18 mouse cellular contexts compared by ENCODE assay signal in the genomic region with DNA sequence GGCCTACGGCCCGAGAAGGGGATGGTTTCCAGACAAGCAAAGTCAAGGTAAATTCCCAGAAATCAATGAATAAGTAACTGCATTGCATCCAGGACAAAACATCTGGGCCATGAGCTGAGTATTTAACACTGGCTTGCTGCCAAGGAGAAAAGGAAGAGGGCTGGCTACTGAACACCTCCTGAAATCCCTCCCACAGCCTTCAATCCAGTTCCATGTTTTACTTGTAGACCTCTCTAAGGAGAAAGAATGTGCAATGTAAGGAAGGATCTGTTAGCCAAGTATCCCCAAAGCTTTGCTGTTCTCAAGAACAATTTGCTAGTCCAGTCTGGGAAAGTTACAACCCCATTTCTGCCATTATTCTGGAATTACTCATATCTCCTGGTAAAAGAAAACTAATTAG. TPM values are rescaled to one million over a fixed set of nuclear protein-coding genes. Genes with fewer than 3 reads are reported as not detected.
DNase-seq lines count a peak whose midpoint lies in the region; ATAC-seq and TF ChIP-seq lines count a peak whose summit lies in the region.
"Had no signal": no experiment of that assay in that cellular context is flagged by ENCODE, and none has a peak within 500 bp of the region (broad histone marks: within the 10 kb centered on the region; RNA-seq: fewer than 3 reads in every experiment).

No protein-coding gene starts in this region.

- H3K4me2 ChIP-seq in hindbrain, embryonic 11.5 days (replicated peaks; ENCODE audit: low read depth, low read length), result no peak overlapping the region
- H3K4me2 ChIP-seq in kidney, postnatal 0 days (ENCODE audit: low read length), result no peak overlapping the region
- no peak overlapping the region for H3K4me2 ChIP-seq in intestine, embryonic 15.5 days (replicated peaks)
- H3K4me2 ChIP-seq in forebrain, embryonic 15.5 days (replicated peaks), result no peak overlapping the region
- H3K4me2 ChIP-seq: embryonic facial prominence, embryonic 13.5 days; limb, embryonic 15.5 days; lung, embryonic 15.5 days had no signal

- 90% methylated on average over 2 of the region's 2 CpGs for whole genome bisulfite sequencing in hindbrain, embryonic 11.5 days
- WGBS in hindbrain, embryonic 10.5 days, result 90% methylated on average over 2 of the region's 2 CpGs
- 76% methylated on average over 2 of the region's 2 CpGs for WGBS in kidney, postnatal 0 days
- 60% methylated on average over 2 of the region's 2 CpGs for WGBS in intestine, embryonic 15.5 days
- WGBS in forebrain, embryonic 15.5 days, result 91% methylated on average over 2 of the region's 2 CpGs

- ATAC-seq in hindbrain, embryonic 11.5 days (ENCODE audit: low FRiP score), result no peak
- no peak for ATAC-seq in kidney, postnatal 0 days (replicated peaks; ENCODE audit: low FRiP score, low read depth)
- no peak for ATAC-seq in intestine, embryonic 15.5 days
- ATAC-seq in forebrain, embryonic 15.5 days (replicated peaks), result no peak
- ATAC-seq: inflammation-experienced regulatory T-cells, adult 6 months had no signal

- H3K4me3 ChIP-seq in hindbrain, embryonic 11.5 days (ENCODE audit: low read depth, low read length), result no peak overlapping the region
- H3K4me3 ChIP-seq in hindbrain, embryonic 10.5 days, result no peak overlapping the region
- no peak overlapping the region for H3K4me3 ChIP-seq in kidney, postnatal 0 days (replicated peaks; ENCODE audit: low read depth, low read length)
- no peak overlapping the region for H3K4me3 ChIP-seq in intestine, embryonic 15.5 days (replicated peaks)
- H3K4me3 ChIP-seq in forebrain, embryonic 15.5 days, result no peak overlapping the region
- H3K4me3 ChIP-seq: embryonic facial prominence, embryonic 13.5 days; limb, embryonic 15.5 days; lung, embryonic 15.5 days; midbrain, embryonic 10.5 days had no signal

- peak; percentile 38 for DNase-seq in hindbrain, embryonic 11.5 days (ENCODE audit: low spot score)
- no peak for DNase-seq in hindbrain, embryonic 10.5 days (ENCODE audit: low spot score)
- peak; percentile 42 for DNase-seq in 416B (ENCODE audit: low read depth)
- DNase-seq in R1 (ENCODE audit: low read depth, low spot score), result peak; percentile 21
- peak; percentile 58 for DNase-seq in kidney, postnatal 0 days (ENCODE audit: low spot score)
- DNase-seq in spleen, adult 12 weeks (ENCODE audit: low spot score), result no peak
- DNase-seq: cerebellum, adult 2 months; heart, adult 11 months; heart, postnatal 14 days; layer of hippocampus, adult 9-11 months; thymus, postnatal 25 days had no signal

- H3K4me1 ChIP-seq in hindbrain, embryonic 11.5 days (replicated peaks; ENCODE audit: control insufficient read depth, insufficient read depth, low read length), result no peaks in the 10 kb centered on the region
- no peaks in the 10 kb centered on the region for H3K4me1 ChIP-seq in hindbrain, embryonic 10.5 days (replicated peaks)
- H3K4me1 ChIP-seq in kidney, postnatal 0 days (replicated peaks; ENCODE audit: insufficient read depth, low read length), result no peaks in the 10 kb centered on the region
- H3K4me1 ChIP-seq in intestine, embryonic 15.5 days (replicated peaks), result no peaks in the 10 kb centered on the region
- H3K4me1 ChIP-seq in forebrain, embryonic 15.5 days, result no peaks in the 10 kb centered on the region
- H3K4me1 ChIP-seq: limb, embryonic 15.5 days; lung, embryonic 15.5 days; midbrain, embryonic 10.5 days had no signal

- no peaks in the 10 kb centered on the region for H3K27me3 ChIP-seq in hindbrain, embryonic 11.5 days (ENCODE audit: control insufficient read depth, insufficient read depth, low read length)
- no peaks in the 10 kb centered on the region for H3K27me3 ChIP-seq in hindbrain, embryonic 10.5 days (ENCODE audit: insufficient read depth, poor library complexity, severe bottlenecking)
- H3K27me3 ChIP-seq in kidney, postnatal 0 days (ENCODE audit: insufficient read depth, low read length), result no peaks in the 10 kb centered on the region
- H3K27me3 ChIP-seq in intestine, embryonic 15.5 days (replicated peaks), result no peaks in the 10 kb centered on the region
- no peaks in the 10 kb centered on the region for H3K27me3 ChIP-seq in forebrain, embryonic 15.5 days
- H3K27me3 ChIP-seq: embryonic facial prominence, embryonic 13.5 days; limb, embryonic 15.5 days; lung, embryonic 15.5 days had no signal

- H3K36me3 ChIP-seq in hindbrain, embryonic 11.5 days (ENCODE audit: control insufficient read depth, insufficient read depth, low read length), result no peaks in the 10 kb centered on the region
- no peaks in the 10 kb centered on the region for H3K36me3 ChIP-seq in hindbrain, embryonic 10.5 days
- no peaks in the 10 kb centered on the region for H3K36me3 ChIP-seq in kidney, postnatal 0 days (ENCODE audit: insufficient read depth, low read length)
- no peaks in the 10 kb centered on the region for H3K36me3 ChIP-seq in intestine, embryonic 15.5 days
- no peaks in the 10 kb centered on the region for H3K36me3 ChIP-seq in forebrain, embryonic 15.5 days
- H3K36me3 ChIP-seq: embryonic facial prominence, embryonic 13.5 days; limb, embryonic 15.5 days; lung, embryonic 15.5 days; midbrain, embryonic 10.5 days had no signal

- no peak for TF ChIP-seq CTCF in kidney, postnatal 0 days (IDR thresholded peaks at IDR 0.05; ENCODE audit: low read depth)

- H3K9me3 ChIP-seq in hindbrain, embryonic 11.5 days (ENCODE audit: control insufficient read depth, low read length), result no peaks in the 10 kb centered on the region
- H3K9me3 ChIP-seq in hindbrain, embryonic 10.5 days, result no peaks in the 10 kb centered on the region
- no peaks in the 10 kb centered on the region for H3K9me3 ChIP-seq in kidney, postnatal 0 days (replicated peaks; ENCODE audit: low read length)
- H3K9me3 ChIP-seq in intestine, embryonic 15.5 days, result no peaks in the 10 kb centered on the region
- H3K9me3 ChIP-seq in forebrain, embryonic 15.5 days, result no peaks in the 10 kb centered on the region
- H3K9me3 ChIP-seq: embryonic facial prominence, embryonic 13.5 days; limb, embryonic 15.5 days; lung, embryonic 15.5 days; midbrain, embryonic 10.5 days had no signal

- H3K27ac ChIP-seq in hindbrain, embryonic 11.5 days (ENCODE audit: low read depth, low read length), result no peak overlapping the region
- no peak overlapping the region for H3K27ac ChIP-seq in hindbrain, embryonic 10.5 days
- H3K27ac ChIP-seq in kidney, postnatal 0 days, result no peak overlapping the region
- no peak overlapping the region for H3K27ac ChIP-seq in intestine, embryonic 15.5 days
- no peak overlapping the region for H3K27ac ChIP-seq in forebrain, embryonic 15.5 days (replicated peaks)
- H3K27ac ChIP-seq: embryonic facial prominence, embryonic 13.5 days; limb, embryonic 15.5 days; lung, embryonic 15.5 days; midbrain, embryonic 10.5 days had no signal

- no peak overlapping the region for H3K9ac ChIP-seq in hindbrain, embryonic 11.5 days (ENCODE audit: low read depth, low read length)
- no peak overlapping the region for H3K9ac ChIP-seq in kidney, postnatal 0 days (ENCODE audit: low read depth, low read length)
- H3K9ac ChIP-seq in intestine, embryonic 15.5 days, result no peak overlapping the region
- no peak overlapping the region for H3K9ac ChIP-seq in forebrain, embryonic 15.5 days (replicated peaks)
- H3K9ac ChIP-seq: embryonic facial prominence, embryonic 13.5 days; limb, embryonic 15.5 days; lung, embryonic 15.5 days had no signal

RNA-seq across cellular contexts. Expression of gene Pde1a, which starts 42.4 kb away (rescaled TPM):
- polyA plus RNA-seq in hindbrain, embryonic 11.5 days (2014; fragmentation: Nextera tagmentation; extraction: Ambion mirVana), result 1.3 and 1.6 TPM in 2 replicates
- 0.19 and 0.55 TPM in 2 replicates for polyA plus RNA-seq in hindbrain, embryonic 10.5 days (2016; fragmentation: Nextera tagmentation; extraction: Ambion mirVana)
- polyA plus RNA-seq in kidney, postnatal 0 days (2015; fragmentation: Nextera tagmentation; extraction: Ambion mirVana), result 35.2 and 37.5 TPM in 2 replicates
- 34.6 and 40.2 TPM in 2 replicates for polyA plus RNA-seq in intestine, embryonic 15.5 days (2015; fragmentation: Nextera tagmentation; extraction: Ambion mirVana)
- 14.6 and 15.3 TPM in 2 replicates for polyA plus RNA-seq in forebrain, embryonic 15.5 days (2015; fragmentation: Nextera tagmentation; extraction: Ambion mirVana)
- polyA plus RNA-seq: inflammation-experienced regulatory T-cells, adult 6 months had no signal

Comparison
In these comparisons a context has a peak if more than half of its experiments do, and no peak if none do; other contexts are left out.
1. DNase-seq: peak in hindbrain, embryonic 11.5 days (single experiment), 416B (single experiment), R1 (single experiment) and kidney, postnatal 0 days (single experiment); none in hindbrain, embryonic 10.5 days (single experiment) and spleen, adult 12 weeks (single experiment).